Mouse (Mus musculus) limb, embryonic 10.5 days (tissue): ENCODE results near the gene Usp20. TPM values are rescaled to one million over a fixed set of nuclear protein-coding genes. Genes with fewer than 3 reads are reported as not detected.

ENCODE experiments used
- polyA plus RNA-seq: library from polyadenylated mRNA; unstranded; fragments of >200 nt; fragmentation: Nextera tagmentation; extraction: Ambion mirVana; gene quantifications from 2 replicates; pipeline ENCODE4 v1.2.1, GENCODE M21; 2016

Gene Usp20
- polyA plus RNA-seq, 1 experiment from 2014 or later, result 18.1 TPM

Other genes starting within 250 kb of the Usp20 start
- 2.1 and 4.0 TPM in 2 replicates for gene 1700001O22Rik, start 178.6 kb upstream of the Usp20 start, polyA plus RNA-seq
- 138 and 141 TPM in 2 replicates for gene Ntmt1, start 174.5 kb upstream of the Usp20 start, polyA plus RNA-seq
- gene Asb6, start 151.9 kb upstream of the Usp20 start, polyA plus RNA-seq, result 59.4 and 61.3 TPM in 2 replicates
- 111 and 140 TPM in 2 replicates for gene Prrx2, start 147.3 kb upstream of the Usp20 start, polyA plus RNA-seq
- gene Ptges, start 52.4 kb upstream of the Usp20 start, polyA plus RNA-seq, result 10.1 and 11.8 TPM in 2 replicates
- 26.7 and 27.6 TPM in 2 replicates for gene Tor1b, start 29.3 kb upstream of the Usp20 start, polyA plus RNA-seq
- 76.7 and 77.7 TPM in 2 replicates for gene Tor1a, start 14.3 kb upstream of the Usp20 start, polyA plus RNA-seq
- 47.1 and 50.5 TPM in 2 replicates for gene BC005624, start 78 bp upstream of the Usp20 start, polyA plus RNA-seq
- 11.4 and 14.6 TPM in 2 replicates for gene Fnbp1, start 159.7 kb downstream of the Usp20 start, polyA plus RNA-seq
- gene Gpr107, start 170.0 kb downstream of the Usp20 start, polyA plus RNA-seq, result 29.0 and 38.0 TPM in 2 replicates